Mouse (Mus musculus) megakaryocyte, adult 5-6 weeks (primary cell): ENCODE measurements around the gene Nphs1. TPM values are rescaled to one million over a fixed set of nuclear protein-coding genes. Genes with fewer than 3 reads are reported as not detected.

Experiments used
- total RNA-seq, 2 experiments: library from RNA; stranded (forward) in 1 of 2; stranded (reverse) in 1 of 2; fragments of 153-499, 151-499 nt in 1 of 2; fragments of 221-1000, 200-1000 nt in 1 of 2; gene quantifications; 2 replicates each; pipeline versions ENCODE4 v1.2.3 to v1.2.4; 2015 to 2017

Nphs1 gene
- total RNA-seq, 2 experiments from 2014 or later: 0.29 TPM; not detected in 1

Other genes starting within 250 kb of the Nphs1 start
Only the 30 nearest of the 34 such genes appear.
- gene Thap8, start 178.2 kb upstream of the Nphs1 start, total RNA-seq (2015): 0.36 and 0.51 TPM in 2 replicates
- gene Thap8, start 178.2 kb upstream of the Nphs1 start, total RNA-seq (2017): 0.84 and 1.1 TPM in 2 replicates
- gene Wdr62, start 177.9 kb upstream of the Nphs1 start, total RNA-seq (2015): 13.3 and 19.5 TPM in 2 replicates
- 6.8 and 10.5 TPM in 2 replicates for gene Wdr62, start 177.9 kb upstream of the Nphs1 start, total RNA-seq (2017)
- 0.04 TPM in 1 of 2 replicates, not detected in the other for gene Clip3, start 166.6 kb upstream of the Nphs1 start, total RNA-seq (2015)
- not detected in 2 replicates for gene Clip3, start 166.6 kb upstream of the Nphs1 start, total RNA-seq (2017)
- 18.2 and 24.2 TPM in 2 replicates for gene Alkbh6, start 149.6 kb upstream of the Nphs1 start, total RNA-seq (2015)
- gene Alkbh6, start 149.6 kb upstream of the Nphs1 start, total RNA-seq (2017): 19.0 and 22.3 TPM in 2 replicates
- gene Syne4, start 143.5 kb upstream of the Nphs1 start, total RNA-seq (2015): 0.58 and 1.9 TPM in 2 replicates
- gene Syne4, start 143.5 kb upstream of the Nphs1 start, total RNA-seq (2017): 0.49 and 1.1 TPM in 2 replicates
- gene E130208F15Rik, start 136.6 kb upstream of the Nphs1 start, total RNA-seq (2015): 0.11 TPM in 1 of 2 replicates, not detected in the other
- gene E130208F15Rik, start 136.6 kb upstream of the Nphs1 start, total RNA-seq (2017): 0.57 and 0.88 TPM in 2 replicates
- 3.7 and 5.1 TPM in 2 replicates for gene Sdhaf1, start 134.4 kb upstream of the Nphs1 start, total RNA-seq (2015)
- 5.8 and 5.9 TPM in 2 replicates for gene Sdhaf1, start 134.4 kb upstream of the Nphs1 start, total RNA-seq (2017)
- gene Lrfn3, start 95.5 kb upstream of the Nphs1 start, total RNA-seq (2015): 0.11 TPM in 1 of 2 replicates, not detected in the other
- gene Lrfn3, start 95.5 kb upstream of the Nphs1 start, total RNA-seq (2017): not detected in 2 replicates
- 2,723 and 2,838 TPM in 2 replicates for gene Tyrobp, start 44.6 kb upstream of the Nphs1 start, total RNA-seq (2015)
- 1,463 and 1,715 TPM in 2 replicates for gene Tyrobp, start 44.6 kb upstream of the Nphs1 start, total RNA-seq (2017)
- 45.8 and 47.6 TPM in 2 replicates for gene Hcst, start 38.5 kb upstream of the Nphs1 start, total RNA-seq (2015)
- 13.3 and 18.5 TPM in 2 replicates for gene Hcst, start 38.5 kb upstream of the Nphs1 start, total RNA-seq (2017)
- gene Nfkbid, start 36.6 kb upstream of the Nphs1 start, total RNA-seq (2015): 23.0 and 28.6 TPM in 2 replicates
- gene Nfkbid, start 36.6 kb upstream of the Nphs1 start, total RNA-seq (2017): 13.3 and 17.2 TPM in 2 replicates
- 0.07 and 0.25 TPM in 2 replicates for gene Aplp1, start 12.8 kb upstream of the Nphs1 start, total RNA-seq (2015)
- 0.08 TPM in 1 of 2 replicates, not detected in the other for gene Aplp1, start 12.8 kb upstream of the Nphs1 start, total RNA-seq (2017)
- gene Kirrel2, start 625 bp upstream of the Nphs1 start, total RNA-seq (2015): not detected in 2 replicates
- gene Kirrel2, start 625 bp upstream of the Nphs1 start, total RNA-seq (2017): 0.07 TPM in 1 of 2 replicates, not detected in the other
- gene Prodh2, start 35.3 kb downstream of the Nphs1 start, total RNA-seq (2015): not detected in 2 replicates
- gene Prodh2, start 35.3 kb downstream of the Nphs1 start, total RNA-seq (2017): not detected in 2 replicates
- gene Arhgap33, start 76.7 kb downstream of the Nphs1 start, total RNA-seq (2015): 7.0 and 10.6 TPM in 2 replicates
- gene Arhgap33, start 76.7 kb downstream of the Nphs1 start, total RNA-seq (2017): 3.1 and 4.9 TPM in 2 replicates
- gene Hspb6, start 93.9 kb downstream of the Nphs1 start, total RNA-seq (2015): 10.7 and 11.0 TPM in 2 replicates
- gene Hspb6, start 93.9 kb downstream of the Nphs1 start, total RNA-seq (2017): 3.8 and 5.2 TPM in 2 replicates
- 3.6 and 6.6 TPM in 2 replicates for gene Proser3, start 94.0 kb downstream of the Nphs1 start, total RNA-seq (2015)
- gene Proser3, start 94.0 kb downstream of the Nphs1 start, total RNA-seq (2017): 2.4 and 2.6 TPM in 2 replicates
- 54.7 and 64.1 TPM in 2 replicates for gene Lin37, start 101.5 kb downstream of the Nphs1 start, total RNA-seq (2015)
- 13.0 and 22.4 TPM in 2 replicates for gene Lin37, start 101.5 kb downstream of the Nphs1 start, total RNA-seq (2017)
- gene U2af1l4, start 105.0 kb downstream of the Nphs1 start, total RNA-seq (2015): 15.2 and 19.6 TPM in 2 replicates
- gene U2af1l4, start 105.0 kb downstream of the Nphs1 start, total RNA-seq (2017): 63.3 and 69.7 TPM in 2 replicates
- 1.0 and 2.1 TPM in 2 replicates for gene Gm49396, start 105.0 kb downstream of the Nphs1 start, total RNA-seq (2015)
- gene Gm49396, start 105.0 kb downstream of the Nphs1 start, total RNA-seq (2017): 3.6 and 3.8 TPM in 2 replicates
- gene Psenen, start 105.3 kb downstream of the Nphs1 start, total RNA-seq (2015): 216 and 221 TPM in 2 replicates
- 154 and 162 TPM in 2 replicates for gene Psenen, start 105.3 kb downstream of the Nphs1 start, total RNA-seq (2017)
- 4.6 and 8.0 TPM in 2 replicates for gene Igflr1, start 107.1 kb downstream of the Nphs1 start, total RNA-seq (2015)
- gene Igflr1, start 107.1 kb downstream of the Nphs1 start, total RNA-seq (2017): not detected in 2 replicates
- 60.9 and 78.2 TPM in 2 replicates for gene Kmt2b, start 130.4 kb downstream of the Nphs1 start, total RNA-seq (2015)
- gene Kmt2b, start 130.4 kb downstream of the Nphs1 start, total RNA-seq (2017): 8.0 and 24.3 TPM in 2 replicates
- gene Zbtb32, start 140.6 kb downstream of the Nphs1 start, total RNA-seq (2015): 0.78 TPM in 1 of 2 replicates, not detected in the other
- 2.0 and 2.9 TPM in 2 replicates for gene Zbtb32, start 140.6 kb downstream of the Nphs1 start, total RNA-seq (2017)
- gene Upk1a, start 154.5 kb downstream of the Nphs1 start, total RNA-seq (2015): 0.60 TPM in 1 of 2 replicates, not detected in the other
- not detected in 2 replicates for gene Upk1a, start 154.5 kb downstream of the Nphs1 start, total RNA-seq (2017)
- gene Cox6b1, start 167.8 kb downstream of the Nphs1 start, total RNA-seq (2015): 305 and 323 TPM in 2 replicates
- 441 and 447 TPM in 2 replicates for gene Cox6b1, start 167.8 kb downstream of the Nphs1 start, total RNA-seq (2017)
- not detected in 2 replicates for gene Etv2, start 177.5 kb downstream of the Nphs1 start, total RNA-seq (2015)
- 0.59 TPM in 1 of 2 replicates, not detected in the other for gene Etv2, start 177.5 kb downstream of the Nphs1 start, total RNA-seq (2017)
- 50.2 and 50.4 TPM in 2 replicates for gene Rbm42, start 192.0 kb downstream of the Nphs1 start, total RNA-seq (2015)
- 41.3 and 46.6 TPM in 2 replicates for gene Rbm42, start 192.0 kb downstream of the Nphs1 start, total RNA-seq (2017)
- 22.4 and 22.9 TPM in 2 replicates for gene Haus5, start 206.7 kb downstream of the Nphs1 start, total RNA-seq (2015)
- 17.0 and 18.7 TPM in 2 replicates for gene Haus5, start 206.7 kb downstream of the Nphs1 start, total RNA-seq (2017)
- gene Pmis2, start 213.3 kb downstream of the Nphs1 start, total RNA-seq (2015): not detected in 2 replicates
- gene Pmis2, start 213.3 kb downstream of the Nphs1 start, total RNA-seq (2017): not detected in 2 replicates